Mouse (Mus musculus) left cerebral cortex, postnatal 36 days (tissue): ENCODE measurements around the gene Apc2. TPM values are rescaled to one million over a fixed set of nuclear protein-coding genes. Genes with fewer than 3 reads are reported as not detected.

Experiments used
- DNase-seq, 2 experiments: peaks; one replicate each; pipeline ENCODE4 v3.0.0; 2021 to 2022; ENCODE audit warnings: low spot score in 2 of 2, mixed read lengths in 1 of 2
- intact Hi-C: fragments of 180-260 bp; cut with DNase I; formaldehyde crosslinking; loops from one replicate; pipeline ENCODE4 v1.15.1; 2025
- total RNA-seq, 2 experiments: library from RNA; stranded (reverse); gene quantifications; 2 replicates each; pipeline ENCODE4 v1.2.3; 2021

Apc2 gene
- total RNA-seq, 2 experiments from 2014 or later, result 105 to 116 TPM

DNA sequence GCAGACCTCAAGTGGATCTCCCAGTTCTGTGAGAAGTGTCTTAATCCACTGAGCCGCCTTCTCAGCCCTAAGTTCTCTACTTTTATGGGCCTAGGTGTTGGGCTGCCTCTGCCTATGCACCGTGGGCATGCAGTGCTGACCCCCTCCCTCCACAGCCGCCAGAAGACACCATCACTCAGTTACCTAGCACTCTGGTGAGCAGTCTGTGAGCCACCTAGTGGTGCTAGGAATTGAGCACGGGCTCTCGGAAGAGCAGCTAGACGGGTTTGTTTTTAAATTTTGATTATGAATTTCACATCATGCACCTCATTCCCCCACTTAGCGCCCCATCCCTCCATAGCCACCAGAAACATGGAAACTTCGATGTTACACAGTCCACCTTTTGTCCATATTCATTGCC is 7.1 kb upstream of the Apc2 start:
- intact Hi-C loops, result no loop called here
- no peak for DNase-seq

GRCm38 (mm10) chr10:80292251-80293146 is 3.3 kb upstream of the Apc2 start, which contains the start of gene Rps15:
TSS of gene Rps15 (plus strand) at chr10:80292453.
- DNase-seq, result peak; percentile 92
- intact Hi-C loops, result no loop called here

DNA sequence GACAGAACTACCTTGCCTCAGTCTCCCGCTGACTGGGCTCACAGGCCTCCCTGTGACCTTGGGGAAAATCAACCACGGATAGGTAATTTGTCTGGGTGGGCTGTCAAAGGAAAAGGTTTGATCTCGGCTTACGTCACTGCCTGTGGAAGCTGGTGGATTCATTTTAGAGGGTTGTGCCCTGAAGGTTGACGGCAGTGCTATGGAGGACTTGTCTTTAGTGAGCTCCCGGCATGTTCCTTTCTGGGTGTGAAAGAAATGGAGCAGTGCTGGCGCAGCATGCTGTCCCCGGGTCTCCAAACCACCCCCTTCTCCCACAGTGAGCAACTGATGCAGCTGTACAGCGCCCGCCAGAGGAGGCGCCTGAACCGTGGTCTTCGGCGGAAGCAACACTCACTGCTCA is 2.5 kb upstream of the Apc2 start:
- no peak for DNase-seq
- intact Hi-C loops, result no loop called here

GRCm38 (mm10) chr10:80294311-80294710 is 1.5 kb upstream of the Apc2 start:
- no peak for DNase-seq
- intact Hi-C loops, result no loop called here

DNA sequence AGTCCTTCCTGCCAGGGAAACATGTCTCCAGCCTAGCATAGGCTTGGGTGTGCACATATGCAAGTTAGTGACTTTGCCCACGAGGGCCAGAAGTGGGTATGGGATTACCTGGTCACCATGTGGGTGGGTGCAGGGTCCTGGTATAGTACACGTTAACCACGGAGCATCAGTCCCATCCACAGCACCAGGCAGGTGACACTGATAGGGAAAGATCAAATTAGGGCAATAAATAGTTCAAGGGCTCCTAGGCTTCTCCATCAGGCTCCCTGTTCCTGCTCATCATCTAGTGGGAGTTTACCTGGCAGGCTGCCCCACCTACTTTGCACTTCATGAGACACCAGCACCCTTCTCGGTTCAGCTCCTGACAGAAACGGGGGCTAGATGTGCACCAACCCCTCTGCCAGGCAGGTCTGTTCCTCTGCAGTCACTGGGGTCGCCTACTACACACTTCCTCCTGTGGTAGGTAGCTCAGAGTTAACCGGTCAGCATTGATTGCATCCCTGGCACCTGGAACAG is 931 bp upstream of the Apc2 start:
- intact Hi-C loops, result no loop called here
- no peak for DNase-seq

GRCm38 (mm10) chr10:80296824-80297223 is 1.0 kb downstream of the Apc2 start:
- peak in 1 of 2 experiments; percentile 14 for DNase-seq
- intact Hi-C loops, result no loop called here

GRCm38 (mm10) chr10:80297526-80298133 is 1.9 kb downstream of the Apc2 start:
- intact Hi-C loops, result no loop called here
- no peak for DNase-seq

GRCm38 (mm10) chr10:80298571-80299281 is 2.9 kb downstream of the Apc2 start:
- intact Hi-C loops, result no loop called here
- peak; percentile 90 to 93 for DNase-seq

GRCm38 (mm10) chr10:80299301-80299700 is 3.5 kb downstream of the Apc2 start:
- intact Hi-C loops, result no loop called here
- DNase-seq, result no peak

DNA sequence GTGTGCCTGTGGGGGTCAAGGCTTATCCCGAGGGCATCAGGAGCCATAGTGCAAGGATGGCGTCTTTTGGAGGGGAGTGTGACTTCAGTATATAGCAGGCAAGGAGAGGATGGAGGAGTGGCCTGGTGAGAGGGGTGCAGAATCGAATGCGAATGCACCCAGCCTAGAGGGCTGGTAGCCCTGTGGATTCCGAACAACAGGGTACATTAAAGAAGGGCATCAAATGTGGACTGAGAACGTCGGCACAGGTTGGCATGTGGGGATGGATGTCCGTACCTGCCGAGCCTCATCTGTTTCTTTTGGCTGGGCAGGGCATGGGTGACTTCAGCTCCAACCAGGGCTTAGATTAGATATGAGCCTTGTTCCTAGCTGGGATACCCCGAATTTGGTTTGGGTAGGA is 4.0 kb downstream of the Apc2 start:
- DNase-seq, result no peak
- intact Hi-C loops, result no loop called here

DNA sequence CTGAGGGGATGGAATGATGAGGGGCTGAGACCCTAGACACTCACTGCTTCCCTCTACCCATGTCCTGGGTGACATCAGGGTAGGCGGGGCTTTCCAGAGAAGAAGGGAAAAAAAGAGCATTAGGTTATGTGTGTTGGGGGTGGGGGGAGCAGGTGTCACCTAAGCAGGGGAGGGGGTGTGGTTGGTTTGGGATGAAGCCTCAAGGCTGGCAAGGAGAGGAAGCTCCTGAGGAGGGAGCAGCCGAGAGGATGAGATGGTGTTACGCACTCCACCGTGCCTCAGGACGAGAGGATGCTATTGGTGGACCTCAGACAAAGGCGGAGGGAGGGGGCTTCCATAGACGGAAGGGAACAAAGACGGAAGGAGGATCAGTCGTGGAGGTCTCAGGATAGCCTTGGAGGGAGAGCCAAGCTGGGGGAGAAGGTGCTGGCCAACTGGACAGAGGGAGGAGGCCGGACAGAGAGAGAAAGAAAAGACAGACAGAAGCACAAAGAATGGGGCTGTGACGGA is 5.0 kb downstream of the Apc2 start:
- no peak for DNase-seq
- intact Hi-C loops, result no loop called here

- intact Hi-C loops, result no loop called here
- no peak for DNase-seq
Measured at GRCm38 (mm10) chr10:80301256-80302081, 5.7 kb downstream of the Apc2 start.

GRCm38 (mm10) chr10:80302082-80302355 is 6.2 kb downstream of the Apc2 start:
- DNase-seq, result no peak
- intact Hi-C loops, result no loop called here

DNA sequence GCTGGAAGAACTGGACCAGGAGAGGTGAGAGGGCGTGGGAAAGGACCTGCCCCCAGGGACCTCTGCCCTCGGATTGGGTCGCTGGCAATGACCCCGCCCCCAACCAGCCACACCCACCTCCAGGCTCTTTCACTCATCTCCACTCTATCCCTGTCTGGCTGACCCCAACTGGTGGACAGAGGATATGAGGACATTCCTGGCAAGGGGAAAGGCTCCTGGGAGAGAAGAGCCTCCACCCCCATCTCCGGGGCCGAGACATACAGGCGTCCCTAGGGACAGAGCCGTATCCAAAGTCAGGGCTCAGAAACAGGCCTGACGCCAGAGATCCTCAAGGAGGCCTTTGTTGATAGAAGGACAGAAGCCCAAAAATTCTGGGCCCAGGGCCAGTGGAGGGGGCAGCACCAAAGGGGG is 6.7 kb downstream of the Apc2 start:
- peak in 1 of 2 experiments; percentile 48 for DNase-seq
- intact Hi-C loops, result no loop called here

DNA sequence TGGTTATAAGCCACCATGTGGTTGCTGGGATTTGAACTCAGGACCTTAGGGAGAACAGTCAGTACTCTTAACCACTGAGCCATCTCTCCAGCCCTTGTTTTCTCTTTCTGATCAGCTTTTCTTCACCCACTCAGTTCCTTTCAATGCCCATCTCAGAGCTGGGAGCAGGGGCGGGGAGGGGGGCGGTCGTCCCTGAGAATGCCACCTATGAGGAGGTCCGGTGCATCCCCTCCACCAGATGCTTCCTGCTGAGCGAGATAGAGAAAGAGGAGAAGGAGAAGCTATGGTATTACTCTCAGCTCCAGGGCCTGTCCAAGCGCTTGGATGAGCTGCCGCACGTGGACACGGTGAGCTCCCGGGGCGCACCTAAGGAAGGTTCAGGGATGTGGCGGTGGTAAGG is 8.7 kb downstream of the Apc2 start:
- intact Hi-C loops, result no loop called here
- DNase-seq, result no peak

DNA sequence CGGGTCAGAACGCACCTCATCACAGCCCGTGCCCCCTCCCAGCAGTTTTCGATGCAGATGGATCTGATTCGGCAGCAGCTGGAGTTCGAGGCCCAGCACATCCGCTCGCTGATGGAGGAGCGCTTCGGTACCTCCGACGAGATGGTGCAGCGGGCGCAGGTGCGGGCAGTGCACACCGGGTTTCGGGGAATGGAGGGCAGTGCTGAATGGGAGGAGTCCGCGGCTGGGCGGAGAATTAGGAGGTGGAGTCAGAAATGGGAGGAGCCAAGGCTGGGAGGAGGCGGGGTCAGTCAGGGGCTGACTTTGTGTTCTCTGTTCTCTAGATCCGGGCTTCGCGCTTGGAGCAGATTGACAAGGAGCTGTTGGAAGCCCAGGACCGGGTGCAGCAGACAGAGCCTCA is 9.1 kb downstream of the Apc2 start:
- DNase-seq, result no peak
- intact Hi-C loops, result no loop called here

- DNase-seq, result no peak
- intact Hi-C loops, result no loop called here
Measured at GRCm38 (mm10) chr10:80311560-80311959, 15.8 kb downstream of the Apc2 start.

GRCm38 (mm10) chr10:80312586-80313504 is 17.1 kb downstream of the Apc2 start:
- DNase-seq, result peak; percentile 36
- intact Hi-C loops, result no loop called here
